Mouse (Mus musculus) bone marrow macrophage, adult 2 months (primary cell): ENCODE data around the gene Setd2. TPM values are rescaled to one million over a fixed set of nuclear protein-coding genes. Genes with fewer than 3 reads are reported as not detected.

ENCODE experiments used
- H3K27ac ChIP-seq: 2 replicates; pipeline ENCODE4 v1.5.1; 2012; ENCODE audit warnings: low read depth, low read length; ENCODE audit not compliant: insufficient read depth
- H3K4me1 ChIP-seq: 2 replicates; pipeline ENCODE4 v1.6.1; 2012; ENCODE audit warnings: low read length; ENCODE audit not compliant: control insufficient read depth, insufficient read depth
- H3K4me3 ChIP-seq: 2 replicates; pipeline ENCODE4 v1.5.1; 2012; ENCODE audit warnings: mild to moderate bottlenecking, low read length, moderate library complexity; ENCODE audit not compliant: insufficient read depth
- CTCF ChIP-seq: IDR thresholded peaks from 2 replicates; pipeline ENCODE4 v1.5.1; 2012; ENCODE audit warnings: low read depth, mild to moderate bottlenecking, low read length, moderate library complexity
- POLR2A ChIP-seq: IDR thresholded peaks from 2 replicates; pipeline ENCODE4 v1.6.1; 2012; ENCODE audit warnings: mild to moderate bottlenecking, low read depth, low read length, borderline replicate concordance
- polyA plus RNA-seq: library from polyadenylated mRNA; stranded (reverse); fragments of >200 nt; gene quantifications from 2 replicates; pipeline ENCODE4 v1.2.4, GENCODE M21; 2012; ENCODE audit not compliant: missing spikeins, insufficient read depth, insufficient read length

The Setd2 gene
- polyA plus RNA-seq, 1 experiment, result 63.3 TPM

- Histone ChIP-seq H3K4me3 (no peak overlapping the region), H3K4me1 (no peaks in the 10 kb centered on the region), H3K27ac (no peak overlapping the region)
- TF ChIP-seq CTCF, result peak; percentile 98
- no peak for TF ChIP-seq POLR2A
These were observed 102.8 kb downstream of the Setd2 start for GRCm38 (mm10) chr9:110635225-110635624.

- 0 out of 2 replicates have a peak, but pooled peaks cover 2% of the 10 kb centered on the region for H3K4me1 ChIP-seq
- H3K27ac ChIP-seq, result no peak overlapping the region
- no peak overlapping the region for H3K4me3 ChIP-seq
- TF ChIP-seq CTCF (no peak), POLR2A (no peak)
These were observed 106.2 kb downstream of the Setd2 start for GRCm38 (mm10) chr9:110638611-110639021.

- Histone ChIP-seq H3K4me1 (peaks cover 16% of the 10 kb centered on the region), H3K4me3 (no peak overlapping the region), H3K27ac (no peak overlapping the region)
- TF ChIP-seq POLR2A (no peak), CTCF (no peak)
These were observed 108.6 kb downstream of the Setd2 start for GRCm38 (mm10) chr9:110641006-110641405.

GRCm38 (mm10) chr9:110642812-110643524 lies 110.6 kb downstream of the Setd2 start:
- Histone ChIP-seq H3K27ac (no peak overlapping the region), H3K4me3 (no peak overlapping the region), H3K4me1 (peaks cover 21% of the 10 kb centered on the region)
- TF ChIP-seq POLR2A (no peak), CTCF (no peak)

GRCm38 (mm10) chr9:110643787-110644186 lies 111.4 kb downstream of the Setd2 start:
- peaks cover 21% of the 10 kb centered on the region for H3K4me1 ChIP-seq
- no peak overlapping the region for H3K27ac ChIP-seq
- no peak for TF ChIP-seq POLR2A
- TF ChIP-seq CTCF, result no peak
- no peak overlapping the region for H3K4me3 ChIP-seq

GRCm38 (mm10) chr9:110644295-110644694 lies 111.9 kb downstream of the Setd2 start:
- H3K4me3 ChIP-seq, result no peak overlapping the region
- H3K27ac ChIP-seq, result no peak overlapping the region
- TF ChIP-seq CTCF, result no peak
- TF ChIP-seq POLR2A, result no peak
- H3K4me1 ChIP-seq, result peaks cover 21% of the 10 kb centered on the region

GRCm38 (mm10) chr9:110645219-110645618 lies 112.8 kb downstream of the Setd2 start:
- H3K27ac ChIP-seq, result peak overlapping the region; percentile 4; the same call in 1 of the 2 replicates
- H3K4me1 ChIP-seq, result peaks cover 21% of the 10 kb centered on the region
- TF ChIP-seq POLR2A, result no peak
- no peak for TF ChIP-seq CTCF
- H3K4me3 ChIP-seq, result peak overlapping the region; percentile 44

GRCm38 (mm10) chr9:110649775-110650174 lies 117.4 kb downstream of the Setd2 start:
- peaks cover 33% of the 10 kb centered on the region for H3K4me1 ChIP-seq
- no peak overlapping the region for H3K4me3 ChIP-seq
- no peak overlapping the region for H3K27ac ChIP-seq
- TF ChIP-seq CTCF, result no peak
- no peak for TF ChIP-seq POLR2A

GRCm38 (mm10) chr9:110651931-110652722 lies 119.7 kb downstream of the Setd2 start:
- H3K4me1 ChIP-seq, result peaks cover 26% of the 10 kb centered on the region
- H3K27ac ChIP-seq, result no peak overlapping the region
- TF ChIP-seq CTCF (0 out of 2 replicates have a peak, but pooled peaks have one; percentile 15), POLR2A (no peak)
- H3K4me3 ChIP-seq, result peak overlapping the region; percentile 74
